Mouse (Mus musculus): ENCODE results near the gene Metrn.
A peak's percentile ranks its signal among the peaks of the same experiment; 100 is the strongest.

Gene Metrn

DNA sequence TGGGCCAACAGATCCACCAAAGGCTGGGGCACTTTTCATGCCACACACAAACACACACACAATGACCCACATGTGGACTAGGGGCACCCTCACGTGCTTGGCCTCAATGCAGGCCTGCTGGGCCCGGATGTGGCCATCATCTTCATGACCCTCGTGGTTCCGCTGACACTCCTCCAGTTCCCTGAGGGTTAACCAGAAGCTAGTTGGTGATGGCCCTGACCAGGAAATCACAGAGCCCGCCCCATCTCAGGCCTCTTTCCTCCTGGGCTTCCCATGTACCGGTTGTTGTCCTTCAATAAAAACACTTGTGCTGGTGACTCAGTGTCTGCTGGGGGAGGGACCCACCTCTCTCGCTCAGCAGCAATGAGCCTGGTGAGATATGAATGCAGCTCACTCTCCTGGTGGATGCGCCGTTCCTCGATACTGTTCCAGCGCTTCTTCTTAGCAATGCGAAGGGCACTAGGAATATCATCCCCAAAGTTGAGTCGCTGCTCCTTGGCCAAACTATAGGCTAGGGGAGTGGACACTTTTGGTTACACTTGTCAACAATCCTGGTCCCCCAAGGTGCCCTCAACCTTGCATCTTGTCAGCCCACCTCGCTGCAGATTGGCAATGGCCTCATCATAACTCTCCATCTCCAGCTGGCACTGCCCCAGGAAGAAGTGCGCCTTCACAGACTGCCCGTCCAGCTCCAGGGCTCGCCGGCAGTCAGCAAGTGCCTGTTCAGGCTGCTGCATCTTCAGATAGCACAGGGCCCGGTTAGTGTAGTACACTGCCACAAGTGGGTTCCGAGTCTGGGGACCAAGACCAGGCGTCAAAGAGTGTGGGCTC lies 34.7 kb upstream of the Metrn start:
- no peak for DNase-seq (ENCODE audit: extremely low spot score, low read depth, low spot score)

DNA sequence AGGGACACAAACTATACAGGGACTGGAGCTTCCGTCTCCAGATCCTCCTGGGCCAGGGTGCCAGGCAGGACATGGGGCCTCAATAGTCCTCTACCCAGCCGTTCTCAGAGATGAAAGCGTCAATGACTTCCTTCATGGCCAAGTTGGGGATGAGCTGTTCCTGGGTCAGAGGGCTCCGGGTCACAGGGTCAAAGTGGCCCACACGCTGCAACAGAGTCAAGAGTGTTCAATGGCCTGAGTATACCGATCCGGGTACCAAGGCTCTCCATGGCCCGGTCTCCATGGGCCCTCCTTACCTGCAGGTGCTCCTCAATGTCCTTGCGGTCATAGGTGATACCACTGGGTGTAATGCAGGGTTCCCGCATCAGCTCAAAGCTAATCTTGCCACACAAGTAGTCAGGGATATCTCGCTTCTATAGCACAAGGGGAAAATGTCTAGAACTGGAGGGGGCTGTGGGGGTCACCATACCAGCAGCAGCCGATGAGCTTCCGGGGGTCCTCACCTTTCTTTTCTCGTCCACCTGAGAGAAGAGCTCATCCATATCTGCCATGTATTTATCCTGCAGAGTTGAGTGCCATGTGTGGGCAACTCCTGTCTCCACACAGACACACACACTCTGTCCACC lies 34.0 kb upstream of the Metrn start:
- no peak for DNase-seq (ENCODE audit: extremely low spot score, low read depth, low spot score)

DNA sequence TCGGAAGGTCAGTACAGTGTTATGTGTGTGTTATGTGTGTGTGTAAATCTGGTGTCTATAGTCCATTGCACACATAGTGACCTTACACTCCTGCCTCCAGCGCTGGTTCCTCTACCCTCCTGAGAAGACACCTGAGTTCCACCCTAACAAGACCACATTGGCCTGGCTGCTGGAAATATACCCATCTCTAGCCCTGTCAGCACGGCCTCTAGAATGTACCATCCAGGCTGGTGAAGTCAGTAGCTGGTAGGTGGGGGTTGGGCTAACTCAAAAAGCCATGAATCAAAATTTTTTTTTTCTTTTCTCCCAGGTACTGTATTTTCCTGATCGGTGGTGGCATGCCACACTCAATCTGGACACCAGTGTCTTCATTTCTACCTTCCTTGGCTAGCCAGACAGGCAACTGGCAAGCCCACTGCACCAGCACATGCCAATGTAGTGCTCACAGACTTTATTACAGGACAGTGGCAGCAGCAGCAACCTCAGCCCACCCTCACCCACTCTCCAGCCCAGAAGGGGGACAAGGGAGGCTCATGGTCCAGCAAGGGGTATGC lies 33.3 kb upstream of the Metrn start:
- no peak for DNase-seq (ENCODE audit: extremely low spot score, low read depth, low spot score)

DNA sequence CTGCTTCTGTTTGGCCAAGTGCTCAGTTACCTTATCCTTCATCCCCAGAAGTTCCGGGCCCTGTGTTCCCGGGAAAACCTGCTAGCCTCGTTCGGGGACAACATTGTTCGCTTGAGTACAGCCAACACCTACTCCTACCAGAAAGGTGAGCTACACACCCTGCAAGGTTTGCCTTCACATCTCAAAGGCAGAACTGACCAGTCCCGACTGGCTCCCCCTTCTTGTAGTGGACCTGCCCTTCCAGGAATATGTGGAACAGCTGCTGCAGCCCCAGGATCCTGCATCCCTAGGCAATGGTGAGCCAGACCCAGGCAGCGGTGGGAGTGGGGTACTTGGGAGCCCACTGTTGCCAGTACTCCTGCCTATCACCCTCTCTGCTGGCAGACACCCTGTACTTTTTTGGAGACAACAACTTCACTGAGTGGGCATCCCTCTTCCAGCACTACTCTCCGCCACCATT lies 32.7 kb upstream of the Metrn start:
- no peak for DNase-seq (ENCODE audit: extremely low spot score, low read depth, low spot score)

DNA sequence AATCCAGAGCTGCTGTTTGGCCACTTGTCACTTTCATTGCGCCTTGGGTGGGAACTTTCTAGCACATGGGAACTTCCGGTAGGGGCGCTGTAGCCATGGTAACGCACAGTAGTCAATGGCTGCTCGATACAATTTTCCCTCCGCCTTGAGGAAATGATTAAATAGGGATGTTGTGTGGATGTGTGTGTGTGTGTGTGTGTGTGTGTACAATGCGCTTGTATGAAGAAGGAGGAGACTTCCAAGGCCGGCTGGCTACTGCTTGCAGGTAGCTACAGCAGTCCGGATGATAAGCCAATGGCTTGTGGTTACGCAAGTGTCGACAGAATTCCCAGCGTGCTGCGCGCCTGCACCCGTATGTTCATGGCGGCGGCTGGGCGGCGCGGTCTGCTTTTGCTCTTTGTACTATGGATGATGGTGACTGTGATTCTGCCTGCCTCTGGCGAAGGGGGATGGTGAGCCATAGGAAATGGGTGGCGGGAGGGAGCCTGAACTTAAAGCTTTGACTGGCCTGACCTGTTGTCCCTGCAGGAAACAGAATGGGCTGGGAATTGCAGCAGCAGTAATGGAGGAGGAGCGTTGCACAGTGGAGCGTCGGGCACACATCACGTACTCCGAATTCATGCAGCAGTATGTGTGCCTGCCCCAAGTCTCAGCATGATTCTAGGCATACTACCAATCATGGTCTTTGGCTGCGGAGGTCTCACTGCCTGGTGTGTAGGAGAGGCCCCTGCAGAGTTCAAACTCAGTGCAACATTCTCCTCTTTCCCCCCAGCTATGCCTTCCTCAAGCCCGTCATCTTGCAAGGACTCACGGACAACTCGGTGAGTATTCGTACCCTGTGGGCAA lies 32.0 kb upstream of the Metrn start, which contains the start of gene Jmjd8:
TSS of gene Jmjd8 (plus strand) at position 156 of the 846 bp plus-strand sequence.
- peak; percentile 70 for DNase-seq (ENCODE audit: extremely low spot score, low read depth, low spot score)

DNA sequence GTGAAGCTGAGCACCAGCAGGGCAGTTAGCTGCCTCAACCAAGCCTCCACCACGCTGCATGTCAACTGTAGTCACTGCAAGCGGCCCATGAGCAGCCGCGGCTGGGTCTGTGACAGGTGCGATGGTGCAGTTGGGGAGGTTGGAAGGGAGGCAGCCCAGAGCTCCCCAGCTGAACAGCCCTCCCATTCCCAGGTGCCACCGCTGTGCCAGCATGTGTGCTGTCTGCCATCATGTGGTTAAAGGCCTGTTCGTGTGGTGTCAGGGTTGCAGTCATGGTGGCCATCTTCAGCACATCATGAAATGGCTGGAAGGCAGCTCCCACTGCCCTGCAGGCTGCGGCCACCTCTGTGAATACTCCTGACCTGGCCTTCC lies 31.3 kb upstream of the Metrn start:
- DNase-seq (ENCODE audit: extremely low spot score, low read depth, low spot score), result no peak

DNA sequence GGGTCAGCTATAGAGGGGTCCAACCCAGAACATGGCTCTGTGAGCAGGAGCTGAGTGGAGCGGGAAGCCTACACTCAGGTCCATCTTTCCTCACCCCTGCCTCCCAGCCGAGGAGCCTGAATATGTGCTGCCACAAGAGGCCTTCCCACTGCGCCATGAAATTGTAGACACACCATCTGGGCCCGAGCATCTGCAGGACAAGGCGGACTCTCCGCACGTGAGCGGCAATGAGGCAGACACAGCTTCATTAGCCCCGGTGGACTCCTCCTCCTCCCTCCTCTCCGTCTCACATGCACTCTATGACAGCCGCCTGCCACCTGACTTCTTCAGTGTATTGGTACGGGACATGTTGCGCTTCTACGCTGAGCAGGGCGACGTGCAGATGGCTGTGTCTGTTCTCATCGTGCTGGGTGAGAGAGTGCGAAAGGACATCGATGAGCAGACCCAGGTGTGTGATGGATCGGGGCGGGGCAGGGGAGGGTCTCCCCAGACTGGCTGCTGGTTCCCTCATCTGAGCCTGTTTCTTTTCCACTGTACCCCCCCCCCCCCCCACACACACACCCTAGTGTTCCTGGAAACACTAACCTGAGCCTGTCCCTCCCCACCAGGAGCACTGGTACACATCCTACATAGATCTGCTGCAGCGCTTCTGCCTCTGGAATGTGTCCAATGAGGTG lies 30.7 kb upstream of the Metrn start:
- no peak for DNase-seq (ENCODE audit: extremely low spot score, low read depth, low spot score)

DNA sequence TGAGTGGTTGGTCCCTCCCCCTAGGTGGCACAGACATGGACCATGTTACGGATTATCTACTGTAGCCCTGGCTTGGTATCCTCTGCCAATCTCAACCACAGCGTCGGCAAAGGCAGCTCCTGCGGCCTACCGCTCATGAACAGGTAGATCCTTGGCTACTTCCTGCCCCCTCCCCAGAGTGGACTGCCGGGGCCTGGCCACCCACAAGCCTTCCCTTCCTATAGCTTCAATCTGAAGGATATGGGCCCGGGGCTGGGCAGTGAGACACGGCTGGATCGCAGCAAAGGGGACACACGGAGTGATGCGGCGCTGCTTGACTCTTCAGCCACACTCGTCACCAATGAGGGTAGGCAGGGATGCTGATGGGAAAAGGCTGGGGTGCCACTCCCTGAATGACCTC lies 30.1 kb upstream of the Metrn start:
- no peak for DNase-seq (ENCODE audit: extremely low spot score, low read depth, low spot score)

DNA sequence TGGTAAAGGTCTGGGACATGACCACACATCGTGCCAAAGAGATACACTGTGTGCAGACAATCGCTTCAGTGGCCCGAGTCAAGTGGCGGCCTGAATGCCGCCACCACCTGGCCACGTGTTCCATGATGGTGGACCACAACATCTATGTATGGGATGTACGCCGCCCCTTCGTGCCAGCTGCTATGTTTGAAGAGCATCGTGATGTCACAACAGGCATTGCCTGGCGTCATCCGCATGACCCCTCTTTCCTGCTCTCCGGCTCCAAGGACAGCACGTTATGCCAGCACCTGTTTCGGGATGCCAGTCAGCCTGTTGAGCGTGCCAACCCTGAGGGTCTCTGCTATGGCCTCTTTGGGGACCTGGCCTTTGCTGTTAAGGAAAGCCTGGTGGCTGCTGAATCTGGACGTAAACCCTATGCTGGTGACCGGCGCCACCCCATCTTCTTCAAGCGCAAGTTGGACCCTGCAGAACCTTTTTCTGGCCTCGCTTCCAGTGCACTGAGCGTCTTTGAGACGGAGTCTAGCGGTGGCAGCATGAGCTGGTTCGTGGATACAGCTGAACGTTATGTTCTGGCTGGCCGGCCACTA lies 29.1 kb upstream of the Metrn start:
- no peak for DNase-seq (ENCODE audit: extremely low spot score, low read depth, low spot score)

DNA sequence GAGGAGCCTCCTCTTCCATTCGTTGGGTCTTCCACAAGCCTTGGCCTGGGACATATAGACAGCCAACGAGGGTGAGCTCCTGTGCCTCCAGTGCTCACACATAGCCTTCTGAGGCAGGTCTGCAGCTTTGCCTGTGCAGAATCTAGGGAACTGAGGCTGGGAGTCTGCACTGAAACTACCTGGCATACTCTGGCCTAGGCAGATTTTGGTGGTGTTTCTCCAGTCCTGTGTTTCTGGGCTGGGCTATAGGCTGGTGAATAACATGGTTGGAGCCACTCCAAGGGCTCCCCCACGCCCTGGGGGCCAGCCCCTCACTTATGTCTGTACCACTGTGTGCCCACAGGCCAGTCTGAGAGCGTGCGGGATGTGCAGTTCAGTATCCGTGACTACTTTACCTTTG lies 28.4 kb upstream of the Metrn start:
- no peak for DNase-seq (ENCODE audit: extremely low spot score, low read depth, low spot score)

DNA sequence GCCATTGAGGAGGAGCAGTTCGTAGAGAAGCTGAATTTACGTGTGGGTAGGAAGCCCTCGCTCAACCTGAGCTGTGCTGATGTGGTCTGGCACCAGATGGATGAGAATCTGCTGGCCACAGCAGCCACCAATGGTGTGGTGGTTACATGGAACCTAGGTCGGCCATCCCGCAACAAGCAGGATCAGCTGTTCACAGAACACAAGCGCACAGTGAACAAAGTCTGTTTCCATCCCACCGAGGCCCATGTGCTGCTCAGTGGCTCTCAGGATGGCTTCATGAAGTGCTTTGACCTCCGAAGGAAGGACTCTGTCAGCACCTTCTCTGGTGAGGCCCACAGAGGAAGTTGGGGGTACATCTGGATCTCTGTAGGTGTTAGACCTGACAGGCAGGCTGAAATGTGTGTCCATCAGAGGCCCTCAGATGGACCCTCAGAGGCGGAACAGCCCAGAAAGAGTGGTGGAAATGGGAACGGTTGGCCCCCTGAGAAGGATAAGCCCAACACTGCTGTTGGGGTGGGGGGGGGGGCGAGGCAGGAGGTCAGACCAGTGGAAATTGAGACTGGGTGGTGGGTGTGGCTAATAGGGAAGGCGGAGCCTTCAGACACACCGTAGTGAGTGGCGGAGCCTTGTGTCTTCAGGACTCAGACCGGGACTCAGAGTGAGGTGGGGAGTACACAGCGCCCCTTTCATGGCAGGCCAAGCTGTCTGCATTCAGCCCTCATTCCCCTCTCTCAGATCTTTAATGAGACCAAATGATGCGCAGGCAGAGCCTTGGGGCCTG lies 27.6 kb upstream of the Metrn start:
- no peak for DNase-seq (ENCODE audit: extremely low spot score, low read depth, low spot score)

DNA sequence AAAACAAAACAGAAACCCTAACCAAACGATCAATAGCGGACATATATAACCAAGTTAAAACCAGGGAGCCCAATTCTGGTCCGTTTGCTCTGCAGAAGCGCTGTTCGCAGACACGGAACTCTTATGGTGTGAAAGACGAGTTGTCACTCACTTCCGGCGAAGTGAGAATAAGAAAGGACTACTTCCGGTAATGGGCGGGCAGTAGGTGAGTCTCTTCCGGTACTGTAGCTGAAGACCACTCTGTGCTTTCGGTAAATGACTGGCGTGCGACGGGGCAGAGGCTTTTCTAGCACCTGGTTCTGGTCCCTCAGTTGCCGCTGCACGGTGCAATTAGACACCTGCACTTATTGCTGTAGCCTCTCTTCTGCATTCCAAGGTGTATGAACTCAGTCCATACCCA lies 26.5 kb upstream of the Metrn start, which contains the start of gene Wdr24:
TSS of gene Wdr24 (plus strand) at position 176 of the 400 bp plus-strand sequence.
- DNase-seq (ENCODE audit: extremely low spot score, low read depth, low spot score), result peak; percentile 77

DNA sequence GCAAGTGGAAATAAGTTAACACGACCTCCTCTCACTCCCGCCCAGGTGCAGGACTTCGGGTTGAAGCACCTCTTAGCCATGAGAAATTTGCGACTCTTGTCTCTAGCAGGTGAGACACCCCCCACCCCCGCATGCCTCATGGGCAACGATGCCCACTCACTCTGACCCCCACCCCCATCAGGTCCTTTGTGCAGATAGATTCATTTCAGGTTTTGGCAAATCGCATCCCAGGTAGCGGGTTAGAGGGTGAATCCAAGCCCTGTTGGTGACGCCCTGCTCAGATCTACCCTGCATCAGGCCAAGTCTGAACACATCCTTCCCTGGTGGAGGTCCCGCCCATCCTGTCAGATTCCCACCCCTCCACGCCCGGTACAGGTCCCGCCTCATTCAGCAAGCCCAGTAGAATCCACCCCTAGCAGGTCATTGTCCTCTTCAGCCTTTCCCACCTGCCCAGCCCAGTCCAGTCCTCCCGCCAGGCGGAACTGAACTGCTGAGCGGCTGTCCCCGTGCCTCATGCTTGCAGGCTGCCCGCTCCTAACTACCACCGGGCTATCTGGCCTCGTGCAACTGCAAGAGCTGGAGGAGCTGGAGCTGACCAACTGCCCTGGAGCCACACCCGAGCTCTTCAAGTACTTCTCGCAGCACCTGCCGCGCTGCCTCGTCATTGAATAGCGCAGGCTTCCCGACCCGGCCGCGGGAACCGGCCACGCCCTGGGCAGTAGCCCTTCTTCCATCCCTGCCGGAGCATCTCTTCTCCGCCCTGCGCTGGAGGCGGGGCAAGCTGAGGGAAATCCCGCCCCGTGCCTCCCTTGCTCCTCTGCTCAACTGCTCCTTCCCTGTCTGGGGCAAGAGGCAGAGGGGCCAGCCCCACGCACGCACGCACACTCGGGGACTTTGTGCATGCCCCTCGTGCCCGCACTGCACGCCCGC lies 22.2 kb upstream of the Metrn start:
- DNase-seq (ENCODE audit: extremely low spot score, low read depth, low spot score), result no peak

DNA sequence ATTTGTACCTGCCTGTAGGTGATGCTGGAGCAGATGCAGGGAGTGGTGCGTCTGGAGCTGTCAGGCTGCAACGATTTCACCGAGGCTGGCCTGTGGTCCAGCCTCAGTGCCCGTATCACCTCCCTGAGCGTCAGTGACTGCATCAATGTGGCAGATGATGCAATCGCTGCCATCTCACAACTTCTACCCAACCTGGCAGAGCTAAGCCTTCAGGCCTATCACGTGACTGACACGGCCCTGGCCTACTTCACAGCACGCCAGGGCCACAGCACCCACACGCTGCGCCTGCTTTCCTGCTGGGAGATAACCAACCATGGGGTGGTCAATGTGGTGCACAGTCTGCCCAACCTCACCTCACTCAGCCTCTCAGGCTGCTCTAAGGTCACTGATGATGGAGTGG lies 20.7 kb upstream of the Metrn start:
- no peak for DNase-seq (ENCODE audit: extremely low spot score, low read depth, low spot score)

DNA sequence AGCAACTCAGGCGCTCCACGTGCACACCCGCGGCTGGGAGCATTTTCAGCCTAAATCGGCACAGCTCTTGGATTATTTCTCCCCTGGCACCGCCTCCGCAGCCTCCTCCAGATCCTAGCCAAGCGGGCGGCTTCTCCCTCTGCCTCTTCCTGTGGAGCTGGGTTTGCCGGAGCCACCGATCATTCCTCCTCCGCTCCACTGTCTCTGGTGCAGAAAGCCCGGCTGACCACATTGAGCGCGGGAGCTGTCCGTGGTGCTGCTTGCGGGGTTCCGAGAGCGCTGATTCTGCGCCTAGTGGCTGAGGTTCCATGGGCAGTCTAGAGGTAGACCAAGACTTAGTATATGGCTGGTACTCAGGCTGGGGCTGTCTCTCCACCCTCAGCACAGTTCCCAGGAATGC lies 16.5 kb upstream of the Metrn start:
- DNase-seq (ENCODE audit: extremely low spot score, low read depth, low spot score), result no peak

DNA sequence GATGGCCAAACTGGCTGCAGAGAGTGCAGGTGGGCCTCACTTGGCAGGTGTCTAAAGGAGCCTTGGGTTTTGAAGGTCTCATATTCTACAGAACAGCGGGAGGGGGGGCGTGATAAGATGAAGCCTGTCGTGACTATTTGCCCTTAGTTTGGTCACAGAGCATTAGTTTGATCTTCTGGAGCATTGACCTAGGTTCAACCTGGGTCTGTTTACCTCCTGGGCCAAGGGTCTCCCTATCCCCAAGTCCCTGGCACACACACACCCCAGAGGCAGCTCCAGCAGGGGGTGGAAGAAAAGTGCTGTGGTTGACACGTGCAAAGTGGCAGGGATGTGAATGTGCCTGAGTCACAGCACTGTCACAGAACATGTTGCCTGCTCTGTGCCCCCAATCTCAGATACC lies 14.0 kb upstream of the Metrn start:
- DNase-seq (ENCODE audit: extremely low spot score, low read depth, low spot score), result no peak

DNA sequence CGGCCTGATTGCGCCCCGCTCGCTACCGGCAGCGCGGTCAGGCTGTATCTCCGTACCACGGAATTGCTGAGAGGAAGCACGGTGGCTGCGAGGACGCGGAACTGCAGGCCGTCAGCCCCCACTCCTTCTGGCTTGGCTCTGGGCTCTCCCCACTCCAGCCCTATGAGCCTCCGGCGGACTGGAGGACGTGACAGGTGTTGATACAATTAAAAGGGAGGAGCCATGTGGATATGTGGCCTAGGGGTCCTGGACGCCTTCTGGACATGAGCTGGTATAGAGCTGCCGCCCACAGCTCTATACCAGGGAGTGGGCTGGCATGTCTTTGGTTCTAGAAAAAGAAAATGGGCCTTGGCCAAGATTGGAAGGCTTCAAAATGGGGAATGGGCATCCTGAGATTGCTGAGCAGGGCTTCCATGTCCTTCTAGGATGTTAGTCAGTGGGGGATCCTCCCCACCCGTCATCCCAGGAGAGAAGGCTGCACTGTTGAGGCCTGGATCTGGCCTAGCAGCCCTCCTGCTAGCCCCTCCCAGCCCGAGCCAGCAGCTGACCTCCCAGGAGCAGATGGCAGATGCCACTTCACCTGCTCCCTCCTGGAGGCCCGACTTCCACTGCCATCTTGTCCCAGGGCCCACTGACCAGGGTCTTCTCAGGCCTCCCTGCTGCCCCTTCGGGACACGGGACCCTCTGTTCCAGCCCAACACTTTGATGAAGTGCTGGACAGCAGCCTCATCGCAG lies 12.8 kb upstream of the Metrn start:
- DNase-seq (ENCODE audit: extremely low spot score, low read depth, low spot score), result no peak
